Mouse (Mus musculus): ENCODE data around the gene Gm28372. TPM values are rescaled to one million over a fixed set of nuclear protein-coding genes. Genes with fewer than 3 reads are reported as not detected.

Gm28372 gene
- not detected for polyA plus RNA-seq (2017; shearing (Covaris generic))

DNA sequence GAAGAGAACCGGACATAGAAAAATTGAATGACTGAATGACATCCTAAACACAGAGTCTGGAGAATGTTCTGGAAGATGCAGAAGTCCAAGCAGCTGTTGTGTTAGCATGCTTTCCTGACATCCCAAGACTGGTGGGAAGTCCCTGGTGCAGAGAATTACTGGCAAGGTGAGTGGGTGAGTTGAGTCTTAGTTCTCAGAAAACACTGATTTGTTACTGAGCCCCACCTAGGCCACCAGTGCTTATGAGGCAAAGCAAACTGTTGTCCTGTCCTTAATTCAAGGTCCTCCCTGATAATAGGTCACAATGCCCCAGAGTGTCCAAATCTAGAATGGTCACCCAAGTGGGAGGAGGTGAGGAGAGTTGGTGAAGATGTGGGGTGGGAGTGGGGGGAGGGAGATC is at the start of gene Gm28372, which contains the start of gene 1700020A23Rik:
Gene Gm28372, plus strand, starts transcription at position 301 of the 400 bp plus-strand sequence.
Gene 1700020A23Rik, plus strand, starts transcription at position 321 of the 400 bp plus-strand sequence.

DNA sequence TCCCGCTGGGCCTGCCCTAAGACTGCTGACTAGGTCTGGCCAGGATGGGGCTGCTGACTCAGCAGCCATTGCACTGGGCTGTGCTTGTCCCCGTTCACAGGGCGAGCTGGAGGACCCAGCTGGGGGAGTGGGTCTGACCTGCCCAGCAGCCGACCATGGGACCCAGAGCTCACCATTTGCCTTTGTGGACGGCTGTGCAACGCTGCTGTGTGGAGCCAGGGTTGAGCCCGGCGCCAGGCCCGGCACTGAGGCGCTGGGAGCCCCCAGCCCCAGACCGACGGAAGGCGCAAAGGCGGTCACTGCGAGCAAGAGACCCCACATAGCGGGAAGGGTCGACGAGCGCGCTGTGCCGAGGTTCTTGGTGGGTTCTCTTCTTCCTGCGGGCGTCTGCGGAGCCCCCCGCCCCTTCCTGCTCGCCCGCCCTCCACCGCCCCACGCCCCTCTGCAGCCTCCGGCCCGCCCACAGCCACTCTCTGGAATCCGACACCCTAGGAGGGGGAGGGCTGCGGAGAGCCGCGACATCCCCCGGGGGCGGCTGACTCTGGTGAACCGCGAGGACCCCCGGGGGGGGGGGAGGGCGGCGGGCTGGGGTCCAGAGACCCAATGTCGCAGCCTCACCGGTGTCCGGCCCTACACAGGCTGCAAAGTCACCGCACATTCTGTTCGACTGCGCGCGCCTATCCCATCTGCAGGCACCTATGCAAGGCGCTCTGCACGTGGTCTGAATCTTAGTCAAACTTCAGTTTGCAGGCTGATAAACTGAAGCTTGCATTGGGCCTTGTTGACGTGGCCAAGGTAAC is 7.7 kb upstream of the Gm28372 start, which contains the start of gene Cpxm1:
Gene Cpxm1, minus strand, starts transcription at position 389 of the 800 bp plus-strand sequence.

DNA sequence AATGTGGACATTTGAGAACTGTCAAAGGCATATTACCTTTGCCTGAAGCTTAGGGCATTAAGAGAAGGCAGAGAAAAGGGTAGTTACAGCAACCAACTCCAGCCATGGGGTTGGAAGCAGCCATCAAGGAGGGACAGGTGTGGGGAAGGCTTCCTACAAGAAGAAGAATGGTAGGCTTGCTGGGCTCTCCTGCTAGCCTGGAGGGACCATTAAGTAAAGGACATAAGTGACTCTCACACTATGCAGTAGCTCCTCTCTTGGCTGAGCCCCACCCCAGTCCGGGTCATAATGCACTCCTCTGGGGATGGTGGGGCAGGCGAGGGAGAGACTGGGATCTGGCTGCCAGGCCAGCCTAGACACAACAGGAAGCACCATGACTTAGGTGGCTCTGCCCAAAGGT is 1.1 kb downstream of the Gm28372 start, which contains the start of gene Tmem239:
Gene Tmem239, plus strand, starts transcription at position 301 of the 400 bp plus-strand sequence.

DNA sequence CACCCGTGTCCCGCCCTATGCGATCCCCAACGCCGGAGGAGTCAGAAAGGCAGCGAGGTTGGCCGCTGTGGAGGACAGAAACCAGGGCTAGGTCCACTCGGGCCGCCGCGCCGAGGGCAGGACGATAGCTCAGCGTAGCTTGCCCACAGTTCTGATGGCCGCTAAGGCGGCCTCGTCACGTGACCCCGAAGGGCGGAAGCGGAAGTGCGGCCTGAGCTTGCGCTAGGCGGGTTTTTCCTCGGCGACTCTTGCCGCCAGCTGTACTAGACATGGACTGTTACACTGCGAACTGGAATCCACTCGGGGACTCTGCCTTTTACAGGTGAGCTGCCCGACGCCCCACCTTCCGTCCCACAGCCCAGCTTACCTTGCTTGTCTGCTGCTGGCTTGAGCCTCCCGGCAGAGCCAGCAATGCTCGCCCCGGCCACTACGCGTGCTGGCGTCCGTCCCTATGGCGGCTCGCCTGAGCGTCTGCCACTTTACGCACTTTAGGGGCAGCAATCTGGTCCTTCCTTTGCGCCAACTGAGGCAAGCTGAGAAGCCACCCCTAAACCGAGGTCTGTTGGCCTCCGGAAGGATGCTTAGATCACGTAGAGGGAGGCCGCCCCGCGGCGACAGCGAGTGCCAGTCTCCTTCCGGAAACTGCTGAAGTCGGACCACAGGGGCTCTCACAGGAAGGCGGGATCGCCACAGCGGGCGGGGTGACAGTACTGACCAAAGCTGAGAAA is 19.3 kb downstream of the Gm28372 start, which contains the start of the genes Vps16 and Pced1a:
Gene Vps16, plus strand, starts transcription at position 214 of the 728 bp plus-strand sequence.
Gene Pced1a, minus strand, starts transcription at position 576 of the 728 bp plus-strand sequence.

DNA sequence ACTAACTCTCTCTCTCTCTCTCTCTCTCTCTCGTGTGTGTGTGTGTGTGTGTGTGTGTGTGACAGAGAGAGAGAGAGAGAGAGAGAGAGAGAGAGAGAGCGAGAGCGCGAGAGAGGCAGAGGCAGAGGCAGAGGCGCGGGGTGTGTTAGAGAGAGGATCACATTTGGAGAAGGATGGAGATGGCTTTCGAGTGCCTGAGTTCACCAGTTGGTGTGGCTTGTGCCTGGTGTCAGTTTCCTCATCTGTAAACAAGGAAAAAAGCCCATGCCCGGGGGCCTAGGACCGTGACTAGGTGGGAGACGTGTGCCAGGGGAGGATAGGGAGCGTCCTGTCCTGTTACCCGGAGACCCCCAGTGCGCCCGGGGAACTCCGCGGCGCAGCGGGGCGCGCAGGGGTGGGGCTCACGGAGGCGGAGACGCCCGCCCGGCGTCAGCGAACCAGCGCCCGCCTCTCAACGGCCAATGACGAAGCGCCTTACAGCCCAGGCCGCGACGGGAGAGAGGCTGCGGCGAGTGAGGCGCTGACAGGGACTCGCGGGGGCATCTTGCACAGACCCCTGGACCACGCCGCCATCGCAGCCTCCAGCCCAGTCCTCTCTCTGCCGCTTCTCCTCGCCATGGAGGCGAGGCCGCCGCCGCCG is 44.9 kb downstream of the Gm28372 start, which contains the start of gene Ptpra:
Gene Ptpra, plus strand, starts transcription at position 485 of the 640 bp plus-strand sequence.

Other genes starting within 250 kb of the Gm28372 start
- gene Snrpb, start 225.8 kb upstream of the Gm28372 start, polyA plus RNA-seq (2017; shearing (Covaris generic)), result 355 TPM
- gene Tmc2, start 210.0 kb upstream of the Gm28372 start, polyA plus RNA-seq (2017; shearing (Covaris generic)), result 0.16 TPM
- gene Nop56, start 130.8 kb upstream of the Gm28372 start, polyA plus RNA-seq (2017; shearing (Covaris generic)), result 386 TPM
- gene Idh3b, start 120.7 kb upstream of the Gm28372 start, polyA plus RNA-seq (2017; shearing (Covaris generic)), result 123 TPM
- gene Ebf4, start 110.1 kb upstream of the Gm28372 start, polyA plus RNA-seq (2017; shearing (Covaris generic)), result not detected
- gene Cpxm1, start 7.7 kb upstream of the Gm28372 start, polyA plus RNA-seq (2017; shearing (Covaris generic)), result 0.32 TPM
- gene 1700020A23Rik, start within 50 bp of the Gm28372 start, polyA plus RNA-seq (2017; shearing (Covaris generic)), result not detected
- not detected for gene Tmem239, start 1.2 kb downstream of the Gm28372 start, polyA plus RNA-seq (2017; shearing (Covaris generic))
- gene Vps16, start 19.1 kb downstream of the Gm28372 start, polyA plus RNA-seq (2017; shearing (Covaris generic)), result 266 TPM
- gene Pced1a, start 19.5 kb downstream of the Gm28372 start, polyA plus RNA-seq (2017; shearing (Covaris generic)), result 13.9 TPM
- 142 TPM for gene Ptpra, start 45.0 kb downstream of the Gm28372 start, polyA plus RNA-seq (2017; shearing (Covaris generic))
- 46.4 TPM for gene Mrps26, start 158.5 kb downstream of the Gm28372 start, polyA plus RNA-seq (2017; shearing (Covaris generic))
- 1.3 TPM for gene Oxt, start 170.9 kb downstream of the Gm28372 start, polyA plus RNA-seq (2017; shearing (Covaris generic))
- not detected for gene Avp, start 177.3 kb downstream of the Gm28372 start, polyA plus RNA-seq (2017; shearing (Covaris generic))
- gene Fastkd5, start 224.8 kb downstream of the Gm28372 start, polyA plus RNA-seq (2017; shearing (Covaris generic)), result 7.9 TPM
- 3.4 TPM for gene Ubox5, start 224.8 kb downstream of the Gm28372 start, polyA plus RNA-seq (2017; shearing (Covaris generic))
- 2.0 TPM for gene Lzts3, start 237.6 kb downstream of the Gm28372 start, polyA plus RNA-seq (2017; shearing (Covaris generic))

Measured in effector memory CD4-positive, alpha-beta T cell, adult 7 months (primary cell).